Mouse (Mus musculus) embryonic facial prominence, embryonic 10.5 days (tissue): Measurements from ENCODE around the gene Hist1h2ab. TPM values are rescaled to one million over a fixed set of nuclear protein-coding genes. Genes with fewer than 3 reads are reported as not detected.
"Not testable (repeated sequence)": the region's sequence is repeated elsewhere in the genome, so short reads cannot be mapped to it uniquely, and the experiment has no call there.

Experiments
- DNase-seq: peaks from one replicate; pipeline ENCODE4 v3.0.0-alpha.2; 2017; ENCODE audit warnings: low spot score
- H3K27ac ChIP-seq: fragments of 300-500 bp; sonication (generic); replicated peaks from 2 replicates; pipeline ENCODE4 v1.5.1; 2016; ENCODE audit warnings: mild to moderate bottlenecking
- H3K27me3 ChIP-seq: fragments of 300-500 bp; sonication (generic); replicated peaks from 2 replicates; pipeline ENCODE4 v1.6.1; 2016; ENCODE audit warnings: low read depth, mild to moderate bottlenecking; ENCODE audit not compliant: poor library complexity, severe bottlenecking
- H3K36me3 ChIP-seq: fragments of 300-500 bp; sonication (generic); replicated peaks from 2 replicates; pipeline ENCODE4 v1.6.1; 2016; ENCODE audit warnings: mild to moderate bottlenecking, moderate library complexity
- H3K4me1 ChIP-seq: fragments of 300-500 bp; sonication (generic); 2 replicates; pipeline ENCODE4 v1.6.1; 2016
- H3K4me3 ChIP-seq: fragments of 300-500 bp; sonication (generic); 2 replicates; pipeline ENCODE4 v1.5.1; 2016; ENCODE audit warnings: mild to moderate bottlenecking, moderate library complexity
- H3K9me3 ChIP-seq: fragments of 300-500 bp; sonication (generic); 2 replicates; pipeline ENCODE4 v1.6.1; 2016; ENCODE audit warnings: mild to moderate bottlenecking
- WGBS: fragments of 180-500 bp; shearing (Covaris S2); methylation state at CpG from one replicate; pipeline ENCODE4 v1.1.7; 2016; 5-methylcytosine and 5-hydroxymethylcytosine counted together
- polyA plus RNA-seq: library from polyadenylated mRNA; unstranded; fragments of >200 nt; fragmentation: Nextera tagmentation; extraction: Ambion mirVana; gene quantifications from 2 replicates; pipeline ENCODE4 v1.2.1, GENCODE M21; 2016

Gene Hist1h2ab
- polyA plus RNA-seq, 1 experiment from 2014 or later, result 43.8 TPM

- H3K9me3 ChIP-seq, H3K27ac ChIP-seq, H3K27me3 ChIP-seq, H3K4me3 ChIP-seq, DNase-seq, H3K36me3 ChIP-seq: not testable (repeated sequence)
- H3K4me1 ChIP-seq, result peaks cover 16% of the 10 kb centered on the region
- 18% methylated on average over 2 of the region's 2 CpGs for WGBS
Measured at GRCm38 (mm10) chr13:23717593-23718245, 33.2 kb upstream of the Hist1h2ab start.

DNA sequence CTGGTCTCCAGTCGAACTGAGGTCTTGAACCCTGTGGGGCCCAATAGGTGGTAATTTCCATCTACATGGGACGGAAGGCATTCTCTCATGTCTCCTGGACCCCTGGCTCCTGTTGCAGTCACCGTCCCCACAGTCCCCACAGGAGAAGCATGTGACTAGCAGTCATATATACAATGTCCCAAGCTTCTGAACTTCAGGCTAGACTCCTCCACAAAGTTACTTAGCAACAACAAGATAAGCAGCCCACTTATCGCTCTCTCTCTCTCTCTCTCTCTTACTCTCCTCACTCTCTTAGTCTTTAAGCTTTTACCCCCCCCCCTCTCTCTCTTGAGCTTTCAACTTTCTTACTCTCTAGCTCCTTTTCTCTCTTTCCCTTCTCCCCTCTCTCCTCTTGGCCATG is 26.7 kb upstream of the Hist1h2ab start:
- Histone ChIP-seq H3K4me1 (peaks cover 4% of the 10 kb centered on the region; the same call in 1 of the 2 replicates), H3K27ac (no peak overlapping the region), H3K4me3 (no peak overlapping the region), H3K9me3 (no peaks in the 10 kb centered on the region), H3K36me3 (no peaks in the 10 kb centered on the region), H3K27me3 (no peaks in the 10 kb centered on the region)
- WGBS, result 85% methylated on average over 4 of the region's 4 CpGs
- DNase-seq, result peak; percentile 4

- Histone ChIP-seq H3K27ac (no peak overlapping the region), H3K27me3 (no peaks in the 10 kb centered on the region), H3K4me3 (no peak overlapping the region), H3K4me1 (peaks cover 4% of the 10 kb centered on the region; the same call in 1 of the 2 replicates), H3K9me3 (no peaks in the 10 kb centered on the region), H3K36me3 (no peaks in the 10 kb centered on the region)
- peak; percentile 3 for DNase-seq
- 38% methylated on average over 1 of the region's 1 CpGs for WGBS
Measured at GRCm38 (mm10) chr13:23725213-23725612, 25.7 kb upstream of the Hist1h2ab start.

DNA sequence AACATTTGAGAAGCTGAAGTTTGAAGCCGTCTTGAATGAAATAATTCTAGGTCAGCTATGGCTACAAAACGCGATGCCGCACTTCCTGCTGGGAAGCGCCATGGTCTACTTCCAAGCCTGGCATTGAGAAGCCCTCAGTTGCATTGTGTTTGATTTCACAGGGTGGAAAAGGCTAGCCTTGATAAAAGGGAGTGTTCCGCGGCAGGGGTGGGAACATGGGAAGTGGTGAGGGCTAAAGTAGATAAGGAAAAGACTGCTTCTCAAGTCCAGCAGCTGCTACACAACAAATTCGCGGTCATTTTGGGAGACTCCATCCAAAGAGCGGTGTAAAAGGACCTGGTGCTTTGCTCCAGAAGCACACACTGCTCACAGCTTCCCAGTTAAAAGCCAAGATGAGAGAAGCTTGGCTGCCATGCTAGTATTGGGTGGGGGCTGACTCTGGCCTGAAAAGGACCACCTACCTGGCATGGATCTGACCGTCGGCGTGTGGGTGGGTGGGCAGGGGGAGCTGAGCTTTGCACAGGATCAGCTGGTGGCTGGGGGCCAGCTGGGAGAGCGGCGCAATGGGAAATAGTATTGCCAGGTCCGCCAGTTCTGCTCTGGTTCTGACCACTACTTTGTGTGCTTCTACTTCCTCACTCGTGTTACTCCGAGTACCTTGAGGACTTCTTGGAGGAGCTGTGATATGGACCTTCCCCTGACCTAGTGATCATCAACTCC is 22.3 kb upstream of the Hist1h2ab start:
- DNase-seq, result no peak
- 92% methylated on average over 18 of the region's 18 CpGs for WGBS
- no peak overlapping the region for H3K4me3 ChIP-seq
- H3K9me3 ChIP-seq, result no peaks in the 10 kb centered on the region
- H3K36me3 ChIP-seq, result no peaks in the 10 kb centered on the region
- H3K4me1 ChIP-seq, result peaks cover 8% of the 10 kb centered on the region
- H3K27ac ChIP-seq, result 0 out of 2 replicates have a peak overlapping the region, but pooled peaks have one; percentile 30
- no peaks in the 10 kb centered on the region for H3K27me3 ChIP-seq

GRCm38 (mm10) chr13:23729192-23729525 is 21.8 kb upstream of the Hist1h2ab start:
- Histone ChIP-seq H3K36me3 (no peaks in the 10 kb centered on the region), H3K27me3 (no peaks in the 10 kb centered on the region), H3K9me3 (no peaks in the 10 kb centered on the region), H3K27ac (0 out of 2 replicates have a peak overlapping the region, but pooled peaks have one; percentile 30), H3K4me1 (peaks cover 8% of the 10 kb centered on the region), H3K4me3 (no peak overlapping the region)
- DNase-seq, result no peak
- WGBS, result 91% methylated on average over 9 of the region's 9 CpGs

DNA sequence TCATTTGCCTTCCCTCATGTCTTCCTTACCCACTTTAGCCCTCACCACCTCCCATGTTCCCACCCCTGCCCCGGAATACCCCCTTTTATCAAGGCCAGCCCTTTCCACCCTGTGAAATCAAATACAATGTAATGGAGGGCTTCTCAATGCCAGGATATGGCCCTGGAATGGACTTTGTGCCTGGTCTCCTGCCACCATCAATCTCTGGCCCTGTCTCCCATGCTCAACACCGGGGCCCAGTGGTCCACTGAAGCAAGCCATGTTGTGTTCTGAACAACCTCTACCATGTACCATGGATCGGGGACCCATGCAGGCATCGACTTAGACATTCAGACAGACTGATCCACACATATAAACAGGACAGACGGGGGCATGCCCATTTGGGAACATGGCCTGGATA is 21.2 kb upstream of the Hist1h2ab start:
- Histone ChIP-seq H3K4me3 (no peak overlapping the region), H3K27me3 (no peaks in the 10 kb centered on the region), H3K36me3 (no peaks in the 10 kb centered on the region), H3K27ac (0 out of 2 replicates have a peak overlapping the region, but pooled peaks have one; percentile 30), H3K9me3 (no peaks in the 10 kb centered on the region), H3K4me1 (peaks cover 8% of the 10 kb centered on the region)
- 93% methylated on average over 5 of the region's 5 CpGs for WGBS
- DNase-seq, result no peak

GRCm38 (mm10) chr13:23730479-23730878 is 20.4 kb upstream of the Hist1h2ab start:
- peaks cover 4% of the 10 kb centered on the region for H3K4me1 ChIP-seq
- H3K27ac ChIP-seq, result peak overlapping the region; percentile 35; the same call in 1 of the 2 replicates
- no peaks in the 10 kb centered on the region for H3K9me3 ChIP-seq
- H3K36me3 ChIP-seq, result no peaks in the 10 kb centered on the region
- no peak for DNase-seq
- no peaks in the 10 kb centered on the region for H3K27me3 ChIP-seq
- 55% methylated on average over 8 of the region's 8 CpGs for WGBS
- H3K4me3 ChIP-seq, result no peak overlapping the region

- no peak overlapping the region; the same call in 1 of the 2 replicates for H3K27ac ChIP-seq
- H3K27me3 ChIP-seq, result no peaks in the 10 kb centered on the region
- H3K4me1 ChIP-seq, result peaks cover 4% of the 10 kb centered on the region
- 30% methylated on average over 8 of the region's 8 CpGs for WGBS
- DNase-seq, result no peak
- H3K36me3 ChIP-seq, result no peaks in the 10 kb centered on the region
- no peaks in the 10 kb centered on the region for H3K9me3 ChIP-seq
- H3K4me3 ChIP-seq, result no peak overlapping the region
Measured at GRCm38 (mm10) chr13:23732156-23732804, 18.6 kb upstream of the Hist1h2ab start.

- Histone ChIP-seq H3K27ac (peak overlapping the region; percentile 96; the same call in 1 of the 2 replicates), H3K4me3 (no peak overlapping the region)
Measured at GRCm38 (mm10) chr13:23737091-23737490, 13.8 kb upstream of the Hist1h2ab start.

GRCm38 (mm10) chr13:23738041-23738440 is 12.9 kb upstream of the Hist1h2ab start:
- peaks cover 20% of the 10 kb centered on the region for H3K4me1 ChIP-seq

More at GRCm38 (mm10) chr13:23737091-23737490, 13.8 kb upstream of the Hist1h2ab start:
- H3K4me1 ChIP-seq, result peaks cover 20% of the 10 kb centered on the region
- H3K9me3 ChIP-seq, result no peaks in the 10 kb centered on the region
- no peak for DNase-seq
- H3K36me3 ChIP-seq, result no peaks in the 10 kb centered on the region
- H3K27me3 ChIP-seq, result no peaks in the 10 kb centered on the region
- 82% methylated on average over 5 of the region's 5 CpGs for WGBS

DNA sequence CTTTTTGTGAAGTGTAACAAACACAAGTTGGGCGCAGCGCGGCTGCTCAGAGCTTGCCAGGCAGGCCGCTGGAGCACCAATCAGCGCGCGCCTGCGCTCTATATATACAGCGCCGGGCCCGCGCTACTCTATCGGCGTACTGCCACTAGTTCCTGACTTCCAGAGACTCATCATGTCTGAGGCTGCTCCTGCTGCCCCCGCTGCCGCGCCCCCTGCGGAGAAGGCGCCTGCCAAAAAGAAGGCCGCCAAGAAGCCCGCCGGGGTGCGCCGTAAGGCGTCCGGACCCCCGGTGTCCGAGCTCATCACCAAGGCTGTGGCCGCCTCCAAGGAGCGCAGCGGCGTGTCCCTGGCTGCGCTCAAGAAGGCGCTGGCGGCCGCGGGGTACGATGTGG is 12.3 kb upstream of the Hist1h2ab start, which contains the start of gene Hist1h1c:
TSS of gene Hist1h1c (plus strand) at position 132 of the 392 bp plus-strand sequence.
- H3K4me1 ChIP-seq, result peaks cover 20% of the 10 kb centered on the region
- under 1% methylated on average over 38 of the region's 38 CpGs for WGBS
- H3K27me3 ChIP-seq, result no peaks in the 10 kb centered on the region
- peak within 1 kb of the TSS; percentile 96 for H3K27ac ChIP-seq
- peak; percentile 94 for DNase-seq
- peak within 1 kb of the TSS; percentile 71 for H3K4me3 ChIP-seq
- no peaks in the 10 kb centered on the region for H3K9me3 ChIP-seq
- H3K36me3 ChIP-seq, result no peaks in the 10 kb centered on the region

More at GRCm38 (mm10) chr13:23738041-23738440, 12.9 kb upstream of the Hist1h2ab start:
- Histone ChIP-seq H3K27ac (peak overlapping the region; percentile 96), H3K27me3 (no peaks in the 10 kb centered on the region), H3K36me3 (no peaks in the 10 kb centered on the region), H3K9me3 (no peaks in the 10 kb centered on the region), H3K4me3 (peak overlapping the region; percentile 71)
- WGBS, result 23% methylated on average over 4 of the region's 4 CpGs
- no peak for DNase-seq

GRCm38 (mm10) chr13:23739069-23739921 is 11.6 kb upstream of the Hist1h2ab start:
- WGBS, result under 1% methylated on average over 39 of the region's 39 CpGs
- Histone ChIP-seq H3K4me1 (peaks cover 25% of the 10 kb centered on the region), H3K27me3 (no peaks in the 10 kb centered on the region), H3K36me3 (no peaks in the 10 kb centered on the region), H3K9me3 (no peaks in the 10 kb centered on the region), H3K4me3 (peak overlapping the region; percentile 71), H3K27ac (peak overlapping the region; percentile 96)
- DNase-seq, result peak; percentile 91
